Mouse (Mus musculus) cerebellum, adult 2 months (tissue): ENCODE data around the gene Ptov1.

ENCODE experiments used
- CTCF ChIP-seq: fragments of 200-500 bp; IDR thresholded peaks from 2 replicates; pipeline ENCODE4 v1.5.1; 2011; ENCODE audit warnings: low read depth, mild to moderate bottlenecking, control low read depth, low read length, moderate library complexity, borderline replicate concordance; ENCODE audit not compliant: insufficient read depth
- POLR2A ChIP-seq: fragments of 200-500 bp; IDR thresholded peaks from 2 replicates; pipeline ENCODE4 v1.6.1; 2011; ENCODE audit warnings: low read length, control low read depth, borderline replicate concordance; ENCODE audit not compliant: insufficient read depth

- TF ChIP-seq POLR2A (no peak), CTCF (no peak)
These were observed 44.8 kb upstream of the Ptov1 start for GRCm38 (mm10) chr7:44914396-44914795.
